Mouse (Mus musculus): ENCODE data around the gene Atf2.
"Not testable (repeated sequence)": the region's sequence is repeated elsewhere in the genome, so short reads cannot be mapped to it uniquely, and the experiment has no call there.

Gene Atf2

DNA sequence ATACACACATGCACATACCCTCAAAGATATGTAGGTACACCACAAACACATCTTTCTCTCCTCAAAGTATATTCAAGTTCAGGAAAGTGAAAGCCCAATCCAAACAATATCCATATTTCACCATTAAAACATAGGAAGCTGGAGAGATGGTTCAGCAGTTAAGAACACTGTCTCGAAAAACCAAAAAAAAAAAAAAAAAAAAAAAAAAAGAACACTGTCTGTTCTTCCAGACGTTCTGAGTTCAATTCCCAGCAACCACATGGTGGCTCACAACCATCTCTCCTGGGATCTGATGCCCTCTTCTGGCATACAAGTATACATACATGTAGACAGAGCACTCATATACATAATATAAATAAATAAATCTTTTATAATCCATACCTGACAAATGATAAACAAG is 6.4 kb downstream of the Atf2 start:
- no peak for DNase-seq (ENCODE audit: low spot score)

DNA sequence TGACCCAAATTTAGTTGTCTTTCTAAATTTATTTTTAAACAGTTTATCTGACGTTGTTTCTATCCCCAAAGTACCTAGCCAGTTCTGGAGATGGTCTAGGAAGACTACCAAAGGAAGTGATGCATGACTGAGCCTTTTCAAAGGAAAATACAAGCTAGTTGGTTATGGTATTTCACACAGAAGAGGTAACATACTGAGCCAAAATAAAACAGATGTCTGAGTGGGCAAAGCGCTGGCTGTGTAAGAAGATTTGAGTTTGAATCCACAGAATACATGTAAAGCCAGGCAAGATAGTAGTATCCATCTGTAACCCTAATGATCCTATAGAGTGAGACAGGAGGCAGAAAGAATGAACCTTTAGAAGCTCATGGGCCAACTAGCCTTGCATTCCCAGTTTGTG is 14.5 kb downstream of the Atf2 start:
- no peak for DNase-seq (ENCODE audit: low spot score)

DNA sequence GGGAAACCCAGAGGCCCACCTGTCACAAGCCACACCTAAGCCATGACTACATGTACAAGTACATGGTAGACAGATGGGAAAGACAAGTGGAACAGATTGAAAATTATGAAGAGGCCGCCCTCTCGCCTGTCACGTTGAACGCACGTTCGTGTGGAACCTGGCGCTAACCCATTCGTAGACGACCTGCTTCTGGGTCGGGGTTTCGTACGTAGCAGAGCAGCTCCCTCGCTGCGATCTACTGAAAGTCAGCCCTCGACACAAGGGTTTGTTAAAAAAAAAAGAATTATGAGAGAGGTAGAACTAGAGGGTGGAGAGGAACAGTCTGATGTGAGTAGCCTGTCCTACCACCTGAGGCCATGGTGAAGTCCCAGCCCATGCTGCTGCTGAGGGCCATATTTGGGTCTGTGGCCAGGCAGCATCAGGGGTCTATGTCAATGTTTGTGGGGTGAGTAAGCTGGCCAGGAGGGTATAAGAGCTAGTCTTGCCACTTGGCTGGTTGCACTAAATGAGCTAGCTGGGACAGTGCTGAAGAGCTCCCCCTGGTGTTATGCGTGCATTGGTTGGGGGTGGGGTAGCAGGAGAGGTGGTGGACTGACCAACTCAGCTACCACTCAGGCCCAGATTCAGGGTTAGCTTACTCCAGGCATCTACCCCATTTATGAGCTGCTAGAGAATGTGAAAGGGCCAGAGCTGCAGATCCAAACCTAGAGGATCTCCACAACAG is 24.5 kb downstream of the Atf2 start:
- DNase-seq (ENCODE audit: low spot score): peak; percentile 28

DNA sequence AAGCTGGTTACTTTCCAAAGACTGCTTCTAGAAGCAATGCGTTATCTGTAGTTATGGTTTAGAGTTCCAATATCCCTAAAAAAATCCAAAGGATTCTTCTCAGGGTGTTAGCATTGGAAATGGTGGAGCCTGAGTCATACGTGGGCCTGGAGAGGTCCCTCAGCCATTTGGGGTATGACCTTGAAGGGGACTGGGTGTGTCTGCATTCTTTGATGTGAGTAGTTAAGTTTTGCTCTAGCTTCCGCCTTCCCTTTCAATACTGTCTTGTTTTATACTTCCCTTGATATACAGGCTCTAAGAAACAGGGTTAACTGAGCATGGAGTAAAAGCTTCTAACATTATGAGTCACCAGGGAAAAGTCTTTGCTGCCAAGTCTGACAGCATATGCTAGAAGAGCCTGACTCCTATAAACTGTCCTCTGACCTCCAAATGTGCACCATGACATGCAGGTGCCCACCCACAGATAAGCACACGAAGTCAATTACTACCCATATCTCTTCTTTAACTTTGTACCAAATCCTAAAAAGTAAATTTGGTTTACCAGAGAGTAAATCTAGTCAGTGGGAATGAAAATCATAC is 32.3 kb downstream of the Atf2 start:
- no peak for DNase-seq (ENCODE audit: low spot score)

DNA sequence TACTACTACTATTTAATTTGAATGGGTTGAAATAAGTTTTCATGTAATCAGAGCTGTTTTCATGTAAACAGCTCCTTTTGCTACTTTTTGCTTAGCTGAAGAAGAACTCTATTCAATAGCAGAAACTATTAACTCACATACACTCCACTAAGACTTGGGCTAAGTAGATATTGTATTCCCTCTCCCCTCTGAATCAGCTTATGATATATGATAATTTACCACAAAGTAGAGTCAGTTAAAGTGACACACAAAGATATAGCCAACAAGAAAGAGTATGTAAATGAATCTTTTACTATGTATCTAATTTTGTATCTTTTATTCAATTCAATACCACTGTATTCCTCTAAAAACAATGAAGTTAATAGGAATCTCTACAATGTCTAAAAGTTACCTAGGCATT is 35.1 kb downstream of the Atf2 start:
- DNase-seq (ENCODE audit: low spot score): no peak

DNA sequence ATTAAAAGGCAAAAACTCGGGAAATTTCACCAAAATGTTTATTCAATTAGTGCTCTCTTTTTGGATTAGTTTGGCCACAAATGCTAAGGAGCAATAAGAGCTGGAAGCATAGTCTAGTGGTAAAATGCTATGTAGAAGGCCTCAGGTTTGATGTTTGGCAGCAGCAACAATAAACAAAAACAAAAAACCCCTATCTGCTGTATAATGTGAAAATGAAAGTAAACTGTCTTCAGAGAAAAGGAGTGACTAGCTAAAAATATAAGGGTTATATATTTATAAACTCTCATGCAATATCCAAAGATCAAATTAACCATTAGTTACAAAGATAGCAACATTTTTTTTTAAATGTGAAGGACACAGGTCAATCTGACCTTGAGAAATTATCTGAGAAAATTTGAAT is 36.2 kb downstream of the Atf2 start:
- DNase-seq (ENCODE audit: low spot score): no peak

DNA sequence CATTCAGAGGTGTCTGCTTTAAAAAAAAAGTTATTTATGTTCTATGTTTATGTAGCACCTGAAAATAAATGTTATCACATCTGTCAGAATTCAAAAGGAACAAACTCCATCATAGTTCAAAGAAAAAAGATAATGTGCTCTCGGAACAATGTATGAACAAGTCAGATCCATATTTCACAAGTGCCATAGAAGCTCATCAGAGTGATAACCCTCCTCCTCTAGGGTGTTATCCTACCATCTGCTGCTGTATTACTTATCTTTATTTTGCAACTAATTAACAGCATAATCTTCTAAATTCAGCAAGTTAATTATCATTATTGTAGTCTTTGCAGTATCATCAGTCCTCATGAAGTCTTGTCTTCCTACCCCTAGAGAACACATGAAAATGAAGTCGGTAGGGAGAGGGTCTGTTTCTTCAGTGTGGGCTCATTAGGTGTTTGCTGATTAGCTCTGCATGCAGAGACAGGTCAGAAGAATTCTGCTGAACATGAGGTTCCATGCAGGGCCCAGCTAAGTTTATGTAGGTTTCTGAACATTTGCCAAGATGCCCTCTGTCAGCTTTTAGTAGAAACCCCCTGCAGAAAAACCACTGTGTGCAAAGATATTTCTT is 57.9 kb downstream of the Atf2 start:
- no peak for DNase-seq (ENCODE audit: low spot score)

DNA sequence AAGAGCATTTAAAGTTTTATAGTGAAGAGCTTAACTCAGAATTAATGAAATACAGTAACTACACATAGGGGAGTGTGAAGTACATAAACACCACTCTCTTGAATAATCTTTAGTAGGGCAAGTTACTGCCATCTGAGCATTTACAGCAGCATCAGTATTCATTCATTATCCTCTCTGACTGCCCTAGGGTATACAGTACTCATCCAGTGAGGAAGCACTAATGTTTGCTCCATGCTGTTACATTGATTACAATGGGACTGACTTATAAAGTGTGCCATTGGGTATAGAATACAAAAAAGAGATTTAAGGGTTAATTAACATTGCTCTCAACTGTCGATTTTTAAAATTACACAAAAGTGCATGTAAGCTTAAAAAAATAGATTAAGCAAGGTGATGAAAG is 59.2 kb downstream of the Atf2 start:
- DNase-seq (ENCODE audit: low spot score): no peak

DNA sequence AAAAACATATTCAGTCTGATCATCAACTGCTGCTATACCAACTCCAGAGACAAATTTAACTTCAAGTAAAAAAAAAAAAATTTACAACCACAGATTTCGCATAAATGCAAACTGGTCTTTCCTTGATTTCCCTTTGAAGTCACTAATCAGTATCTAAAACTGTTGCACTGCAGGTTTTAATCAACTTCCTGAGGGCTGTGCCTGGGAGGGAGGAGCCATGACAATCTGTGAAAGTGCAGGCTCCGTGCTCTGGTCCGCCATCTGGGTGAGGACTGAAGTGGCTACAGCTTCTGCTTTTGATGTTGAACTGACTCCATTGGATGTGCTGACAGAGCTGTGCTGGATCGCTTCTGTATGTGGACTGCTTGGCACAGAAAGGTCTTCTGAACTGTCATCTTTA is 73.7 kb downstream of the Atf2 start:
- DNase-seq (ENCODE audit: low spot score): no peak

DNA sequence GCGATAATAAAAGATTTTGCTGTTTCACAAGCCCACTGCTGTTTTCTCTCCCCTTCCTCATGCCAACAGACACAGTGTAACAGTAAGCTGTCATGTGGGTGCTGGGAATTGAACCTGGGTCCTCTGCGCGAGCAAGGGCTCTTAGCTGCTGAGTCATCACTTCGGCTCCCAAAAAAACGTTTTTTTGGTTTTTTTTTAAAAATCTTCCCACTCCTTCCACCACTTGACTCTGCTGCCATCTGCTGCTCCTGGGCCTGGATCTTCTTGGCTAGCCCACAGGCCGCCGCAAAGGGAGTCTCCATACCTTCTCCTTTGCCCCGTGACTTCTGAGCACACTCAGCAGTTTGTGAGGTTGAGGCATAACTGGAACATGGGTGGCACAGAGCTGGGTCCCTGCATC is 84.8 kb downstream of the Atf2 start:
- no peak for DNase-seq (ENCODE audit: low spot score)

DNA sequence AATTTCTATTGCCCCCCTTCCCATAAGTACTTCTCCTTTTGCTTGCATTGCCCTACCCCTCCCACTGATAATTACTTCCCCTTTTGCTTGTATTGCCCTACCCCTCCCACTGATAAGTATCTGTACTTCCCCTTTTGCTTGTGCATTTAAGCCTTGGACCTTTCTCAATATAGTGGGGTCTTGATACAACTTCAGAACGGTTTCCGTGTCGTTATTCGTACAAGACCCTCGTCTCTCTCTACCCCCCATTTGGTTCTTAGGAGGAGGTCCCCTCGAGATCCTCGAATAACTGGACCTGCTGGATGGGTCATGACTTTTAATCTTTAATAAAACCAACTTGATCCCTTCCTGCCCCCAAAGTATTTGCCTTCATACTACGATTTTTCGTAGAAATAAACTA is 92.3 kb downstream of the Atf2 start:
- DNase-seq (ENCODE audit: low spot score): not testable (repeated sequence)

DNA sequence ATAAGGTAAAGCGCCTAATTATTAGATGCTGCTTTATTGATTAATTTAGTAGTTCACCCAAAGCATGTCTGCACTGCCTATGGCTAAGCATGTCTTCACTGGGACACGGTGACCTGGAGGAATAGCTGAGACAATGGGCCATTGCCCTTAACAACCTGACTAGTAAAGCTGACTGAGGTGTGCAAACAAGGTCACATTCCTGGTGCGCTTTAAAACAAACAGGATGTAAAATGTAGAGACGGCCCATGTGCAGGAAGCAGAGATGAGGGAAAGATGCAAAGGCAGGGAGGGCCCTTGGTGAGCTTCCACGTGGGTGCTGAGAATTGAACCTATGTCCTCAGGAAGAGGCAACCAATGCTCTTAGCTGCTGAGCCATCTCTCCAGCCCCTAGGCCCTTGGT is 93.7 kb downstream of the Atf2 start:
- DNase-seq (ENCODE audit: low spot score): no peak

DNA sequence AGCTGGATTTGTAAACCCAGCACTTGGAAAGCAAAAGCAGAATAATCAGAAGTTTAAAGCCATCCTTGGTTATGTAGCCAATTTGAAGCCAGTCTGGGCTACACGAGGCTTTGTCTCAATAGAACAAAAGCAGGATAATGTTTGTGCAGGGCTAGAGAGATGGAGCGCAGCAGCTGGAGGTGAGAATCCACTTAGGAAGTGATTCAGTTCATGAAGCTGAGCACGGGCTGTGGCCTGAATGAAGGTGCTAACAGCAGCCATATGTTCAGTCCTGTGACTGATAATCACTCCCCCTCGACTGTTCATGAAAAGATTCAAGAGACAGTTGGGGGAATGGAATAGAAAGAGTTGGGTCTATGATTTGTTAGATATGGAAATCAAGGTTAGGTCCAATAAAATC is 94.3 kb downstream of the Atf2 start:
- no peak for DNase-seq (ENCODE audit: low spot score)

DNA sequence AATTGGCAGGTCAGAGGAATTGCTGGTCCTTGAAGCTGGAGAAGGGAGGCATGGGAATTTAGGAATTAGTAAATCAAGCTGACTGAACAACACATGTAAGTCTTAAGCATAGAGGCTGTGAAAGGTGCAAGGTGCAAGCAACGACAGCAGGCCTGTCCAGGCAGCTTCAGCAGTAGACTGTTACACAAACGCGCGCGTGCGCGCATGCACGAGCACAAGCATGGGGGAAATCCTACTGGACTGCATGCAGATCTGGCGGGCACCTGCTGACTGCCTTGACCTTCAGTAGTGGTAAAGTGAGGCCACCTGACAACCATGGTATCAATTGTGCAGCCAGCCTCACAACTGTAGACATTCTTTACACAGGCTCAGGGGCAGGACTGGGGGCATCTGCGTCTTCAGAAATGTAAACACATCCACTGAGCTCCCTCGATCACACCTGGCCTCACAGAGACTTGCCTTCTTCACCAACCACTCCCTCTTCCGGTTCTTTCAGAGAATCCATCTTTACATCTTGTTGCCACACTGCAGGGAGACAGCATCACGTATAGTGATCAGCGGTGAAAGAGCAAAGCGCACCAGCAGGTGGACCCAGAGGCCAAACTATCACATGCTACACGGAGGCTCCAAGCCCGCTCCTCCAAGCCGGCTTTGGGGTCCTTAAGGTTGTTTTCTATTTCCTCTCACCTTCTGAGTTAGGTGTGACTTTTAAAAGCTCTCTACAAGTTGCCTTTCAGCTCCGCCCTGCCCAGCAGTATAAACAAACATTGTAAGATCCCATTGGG is 100.4 kb downstream of the Atf2 start:
- DNase-seq (ENCODE audit: low spot score): peak; percentile 51

DNA sequence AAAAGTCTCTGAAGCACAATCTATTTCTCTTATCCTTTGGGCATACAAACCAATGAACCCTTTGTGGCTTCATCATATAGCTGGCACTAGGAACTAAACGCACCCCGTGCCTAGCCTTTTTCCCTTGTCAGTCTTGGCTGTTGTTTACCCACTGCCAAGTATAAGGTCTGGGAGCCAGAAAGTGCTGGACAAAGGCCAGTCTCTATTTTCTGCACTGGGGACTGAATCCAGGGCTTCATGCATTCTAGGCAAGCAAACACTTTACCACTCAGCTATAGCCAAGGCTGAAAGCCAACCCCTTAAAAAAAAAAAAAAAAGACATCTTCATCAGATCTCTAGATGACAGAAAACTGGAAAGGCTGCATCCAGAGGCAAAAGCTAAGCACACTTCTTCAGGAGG is 102.1 kb downstream of the Atf2 start:
- DNase-seq (ENCODE audit: low spot score): no peak

DNA sequence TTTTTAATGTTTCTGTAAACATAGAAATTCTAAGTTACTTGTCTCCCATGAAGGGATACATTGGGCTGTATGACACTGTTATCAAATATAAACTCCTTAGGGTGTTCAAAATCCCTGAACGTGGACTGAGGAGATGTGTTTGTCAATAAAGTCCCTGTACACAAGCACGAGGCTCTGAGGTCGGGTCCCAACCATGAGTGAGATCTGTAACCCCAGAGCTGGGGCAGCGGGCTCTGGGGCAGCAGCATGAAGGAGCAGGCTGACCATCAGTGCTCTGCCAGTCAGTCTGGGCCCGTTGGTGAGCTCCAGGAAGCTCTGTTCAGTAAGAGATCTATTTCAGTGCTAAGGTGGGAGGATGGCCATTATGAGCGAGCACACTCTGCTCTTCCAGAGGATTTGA is 104.0 kb downstream of the Atf2 start:
- DNase-seq (ENCODE audit: low spot score): no peak

DNA sequence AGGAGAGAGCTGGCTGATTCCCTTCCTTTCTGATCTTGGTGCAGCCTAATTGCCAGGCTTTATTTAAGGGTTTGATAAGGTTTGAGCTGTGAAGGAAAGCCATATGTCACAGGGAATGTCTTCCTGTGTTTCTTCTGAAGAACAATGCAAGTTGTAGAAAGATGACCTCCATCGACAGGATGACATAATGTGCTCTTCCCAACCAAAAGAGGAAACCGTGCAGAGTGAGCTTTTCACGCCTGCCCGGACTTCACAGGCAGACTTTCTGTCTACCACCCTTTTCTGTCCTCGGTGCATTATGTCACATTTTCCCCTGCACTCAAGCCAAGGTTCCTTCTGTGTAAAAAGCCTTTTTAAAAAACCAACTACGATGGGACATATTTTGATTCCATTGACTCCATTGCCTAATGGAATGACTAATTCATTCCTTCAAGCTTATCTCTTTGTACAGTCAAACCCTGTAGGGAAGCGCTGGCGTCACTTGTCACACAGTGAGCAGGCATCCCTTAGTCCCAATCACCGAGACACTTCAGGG is 110.0 kb downstream of the Atf2 start:
- no peak for DNase-seq (ENCODE audit: low spot score)

DNA sequence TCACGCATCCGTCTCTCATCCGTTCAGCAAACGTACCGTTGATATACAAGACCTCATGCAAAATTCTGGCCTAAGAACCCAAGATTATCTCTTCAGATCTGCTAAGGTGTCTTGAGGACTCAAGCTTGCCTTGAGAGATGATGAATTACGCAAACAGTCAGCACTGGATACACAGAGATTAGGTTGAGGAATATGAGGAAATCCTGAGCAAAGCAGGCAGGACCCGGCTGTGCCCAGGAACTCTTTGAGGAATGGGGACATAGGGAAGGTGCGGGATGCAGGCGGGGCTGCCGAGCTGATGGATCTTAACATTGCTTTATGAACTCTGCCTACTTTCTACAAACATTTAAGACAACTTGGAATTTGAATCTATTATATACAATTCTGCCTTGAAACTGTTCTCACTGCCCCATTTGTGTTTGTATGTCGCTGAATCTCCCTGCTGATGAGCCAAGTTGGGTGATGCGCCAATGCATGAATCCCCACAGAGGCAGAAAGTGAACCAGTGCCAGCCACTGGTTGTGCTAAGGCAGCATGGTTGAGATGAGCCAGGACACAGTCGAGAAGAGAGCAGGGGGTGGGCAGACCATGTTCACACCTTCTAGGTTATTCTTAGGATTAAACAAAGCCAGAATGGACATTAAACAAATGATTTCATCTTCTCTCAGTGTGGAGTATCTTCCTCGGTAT is 112.0 kb downstream of the Atf2 start:
- DNase-seq (ENCODE audit: low spot score): no peak

DNA sequence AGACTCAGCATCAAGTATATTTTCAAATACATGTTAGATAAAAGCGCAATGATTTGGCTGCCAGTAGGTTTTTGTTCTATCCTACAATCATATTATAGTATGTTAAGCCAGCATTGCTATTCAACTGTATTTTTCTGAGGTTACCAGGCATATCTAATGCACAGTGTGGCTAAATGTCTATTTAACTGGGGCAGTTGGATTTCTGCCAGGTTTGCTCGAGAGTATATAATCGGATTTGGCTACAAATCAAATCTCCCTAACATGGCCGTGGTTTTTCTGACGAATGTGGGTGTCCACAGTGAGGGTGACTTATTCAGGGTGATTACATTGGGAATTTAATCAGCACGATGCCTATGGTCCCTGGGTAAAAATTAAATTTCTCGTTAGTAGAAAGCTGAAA is 112.6 kb downstream of the Atf2 start:
- peak; percentile 58 for DNase-seq (ENCODE audit: low spot score)

DNA sequence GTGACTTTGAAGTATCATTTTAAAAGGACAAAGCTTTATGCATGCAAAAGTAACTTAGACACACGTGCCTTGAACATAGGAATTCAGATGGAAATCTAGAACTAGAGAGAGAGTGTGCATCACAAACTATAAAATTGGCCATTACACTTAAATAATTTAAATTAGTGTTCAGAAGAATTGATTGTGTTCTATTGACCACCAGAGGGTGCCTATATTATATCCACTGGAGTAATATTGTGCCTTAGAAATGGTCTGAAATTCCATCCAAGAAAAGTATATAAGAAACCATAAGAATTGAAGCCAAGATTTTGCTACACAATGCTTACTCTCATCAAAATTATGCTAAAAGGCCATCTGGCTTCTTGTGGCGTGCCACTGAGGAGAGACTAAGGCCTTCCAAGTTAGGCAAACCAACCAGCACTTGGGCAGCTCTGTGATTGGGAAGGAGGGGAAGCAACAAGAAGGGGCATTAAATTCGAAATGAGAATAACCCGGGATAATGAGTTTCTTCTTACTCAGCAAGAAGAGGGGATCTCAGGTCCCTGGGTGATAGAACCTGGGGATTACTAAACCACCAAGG is 113.3 kb downstream of the Atf2 start:
- no peak for DNase-seq (ENCODE audit: low spot score)

DNA sequence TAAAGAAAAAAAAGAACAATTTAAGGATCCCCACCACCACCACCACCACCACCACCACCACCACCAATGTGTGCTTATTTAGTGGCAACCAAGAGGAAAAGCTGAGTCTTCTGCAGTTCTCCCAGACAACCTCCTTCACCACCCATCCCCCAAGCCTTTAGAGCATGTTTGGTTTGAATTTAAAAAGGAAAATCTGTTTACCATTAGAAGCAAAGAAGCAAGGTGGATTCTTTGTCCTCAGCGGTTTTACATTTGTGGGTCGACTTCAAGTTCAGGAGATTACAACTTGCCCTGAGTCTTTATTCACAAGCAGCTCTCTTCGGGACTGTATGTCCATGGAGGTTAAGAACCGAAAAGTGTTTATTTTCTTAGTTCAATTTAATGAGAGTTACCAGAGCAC is 115.5 kb downstream of the Atf2 start:
- DNase-seq (ENCODE audit: low spot score): no peak

All from retina, embryonic 14.5 days (tissue).